Comparison of ENCODE assay signal across 22 mouse cellular contexts in the genomic region with DNA sequence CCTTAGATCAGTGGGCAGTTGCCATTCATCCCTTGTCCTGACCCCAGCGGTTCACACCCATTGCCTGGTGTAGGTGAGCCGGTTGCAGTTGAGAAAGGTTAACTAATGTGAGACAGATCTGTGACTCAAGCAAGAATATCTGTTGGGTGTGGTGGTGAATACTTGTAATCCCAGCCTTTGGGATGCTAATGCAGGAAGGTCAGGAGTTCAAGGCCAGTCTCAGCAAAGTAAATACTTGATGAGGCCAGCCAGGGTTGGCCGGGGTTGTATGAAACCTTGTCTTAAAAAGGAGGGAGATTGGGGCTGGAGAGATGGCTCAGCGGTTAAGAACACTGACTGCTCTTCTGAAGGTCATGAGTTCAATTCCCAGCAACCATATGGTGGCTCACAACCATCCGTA.
DNase-seq lines count a peak whose midpoint lies in the region; ATAC-seq and TF ChIP-seq lines count a peak whose summit lies in the region.
"Had no signal": no experiment of that assay in that cellular context is flagged by ENCODE, and none has a peak within 500 bp of the region (broad histone marks: within the 10 kb centered on the region; RNA-seq: fewer than 3 reads in every experiment).

No protein-coding gene starts in this region.

- H3K79me2 ChIP-seq in liver, adult 2 months (ENCODE audit: control insufficient read depth, insufficient read depth, low read length): 0 out of 2 replicates have a peak, but pooled peaks cover 8% of the 10 kb centered on the region

- no peak overlapping the region for H3K27ac ChIP-seq in liver, adult 2 months (replicated peaks; ENCODE audit: insufficient read depth, low read depth, low read length)
- no peak overlapping the region for H3K27ac ChIP-seq in liver, embryonic 11.5 days (ENCODE audit: low read depth, low read length)
- 0 out of 2 replicates have a peak overlapping the region, but pooled peaks have one; percentile 17 for H3K27ac ChIP-seq in ES-Bruce4 (ENCODE audit: insufficient read depth, low read length)
- H3K27ac ChIP-seq in forebrain, embryonic 11.5 days (ENCODE audit: low read depth, low read length): no peak overlapping the region
- H3K27ac ChIP-seq: embryonic facial prominence, embryonic 12.5 days; forebrain, embryonic 12.5 days; heart, adult 2 months; heart, embryonic 15.5 days; hindbrain, postnatal 0 days had no signal

- H3K36me3 ChIP-seq in liver, adult 2 months (ENCODE audit: control insufficient read depth, insufficient read depth, low read length): no peaks in the 10 kb centered on the region; the same call in 1 of the 2 replicates
- no peaks in the 10 kb centered on the region; the same call in 1 of the 2 replicates for H3K36me3 ChIP-seq in liver, embryonic 11.5 days (ENCODE audit: control insufficient read depth, insufficient read depth, low read length)
- H3K36me3 ChIP-seq in E14TG2a.4 (ENCODE audit: insufficient read depth, low read length): no peaks in the 10 kb centered on the region
- no peaks in the 10 kb centered on the region for H3K36me3 ChIP-seq in ES-Bruce4 (ENCODE audit: control insufficient read depth, insufficient read depth, low read length, poor library complexity, severe bottlenecking)
- H3K36me3 ChIP-seq in forebrain, embryonic 11.5 days (ENCODE audit: control insufficient read depth, insufficient read depth, low read length): no peaks in the 10 kb centered on the region; the same call in 1 of the 2 replicates
- H3K36me3 ChIP-seq: heart, embryonic 15.5 days had no signal

- DNase-seq in liver, adult 2 months (ENCODE audit: extremely low read depth, low read depth, low spot score): peak; percentile 38
- no peak for DNase-seq in liver, embryonic 11.5 days (ENCODE audit: low spot score)
- DNase-seq in WW6 (ENCODE audit: low read depth, low spot score): peak; percentile 94
- no peak for DNase-seq in cerebellum, adult 11-12 months
- DNase-seq in kidney, adult 9 months: no peak
- no peak for DNase-seq in forebrain, embryonic 11.5 days (ENCODE audit: low spot score)
- DNase-seq: adrenal gland, postnatal 25 days; cerebellum, adult 2 months; cerebellum, postnatal 10 days; gastrocnemius, postnatal 14 days; heart, adult 2 months; heart, postnatal 14 days had no signal

- H3K4me3 ChIP-seq in liver, adult 2 months (ENCODE audit: insufficient read depth, low read depth, low read length): no peak overlapping the region
- no peak overlapping the region for H3K4me3 ChIP-seq in liver, embryonic 11.5 days (ENCODE audit: low read depth, low read length)
- H3K4me3 ChIP-seq in E14TG2a.4 (replicated peaks; ENCODE audit: low read length): 0 out of 2 replicates have a peak overlapping the region, but pooled peaks have one; percentile 5
- no peak overlapping the region for H3K4me3 ChIP-seq in ES-Bruce4 (ENCODE audit: low read depth, low read length)
- H3K4me3 ChIP-seq in forebrain, embryonic 11.5 days (ENCODE audit: low read depth, low read length): no peak overlapping the region
- H3K4me3 ChIP-seq: embryonic facial prominence, embryonic 12.5 days; forebrain, embryonic 12.5 days; heart, adult 2 months; heart, embryonic 15.5 days; hindbrain, embryonic 13.5 days had no signal

- H3K27me3 ChIP-seq in liver, adult 2 months (ENCODE audit: control insufficient read depth, insufficient read depth, low read length): no peaks in the 10 kb centered on the region
- no peaks in the 10 kb centered on the region for H3K27me3 ChIP-seq in liver, embryonic 11.5 days (replicated peaks; ENCODE audit: control insufficient read depth, insufficient read depth, low read length)
- peaks cover 55% of the 10 kb centered on the region for H3K27me3 ChIP-seq in E14TG2a.4 (ENCODE audit: insufficient read depth, low read length)
- H3K27me3 ChIP-seq in ES-Bruce4 (ENCODE audit: control insufficient read depth, insufficient read depth, low read length, poor library complexity, severe bottlenecking): no peaks in the 10 kb centered on the region
- no peaks in the 10 kb centered on the region for H3K27me3 ChIP-seq in forebrain, embryonic 11.5 days (ENCODE audit: control insufficient read depth, insufficient read depth, low read length)
- H3K27me3 ChIP-seq: embryonic facial prominence, embryonic 12.5 days; forebrain, embryonic 12.5 days; heart, embryonic 15.5 days; hindbrain, embryonic 13.5 days had no signal

- peaks cover 17% of the 10 kb centered on the region for H3K4me1 ChIP-seq in liver, adult 2 months (ENCODE audit: control insufficient read depth, insufficient read depth, low read length)
- peaks cover 42% of the 10 kb centered on the region for H3K4me1 ChIP-seq in liver, embryonic 11.5 days (replicated peaks; ENCODE audit: control insufficient read depth, insufficient read depth, low read length)
- H3K4me1 ChIP-seq in E14TG2a.4 (replicated peaks; ENCODE audit: low read depth, low read length) (peaks cover 85% of the 10 kb centered on the region), ES-Bruce4 (ENCODE audit: control insufficient read depth, insufficient read depth, low read length) (peaks cover 39% of the 10 kb centered on the region)
- H3K4me1 ChIP-seq in forebrain, embryonic 11.5 days (replicated peaks; ENCODE audit: control insufficient read depth, insufficient read depth, low read length): peaks cover 47% of the 10 kb centered on the region

- no peak for ATAC-seq in liver, embryonic 11.5 days (replicated peaks; ENCODE audit: low FRiP score)
- ATAC-seq in forebrain, embryonic 11.5 days (replicated peaks; ENCODE audit: low FRiP score): no peak
- ATAC-seq: activated CD4-positive, CD25-positive, alpha-beta regulatory T cell, adult 4 months; forebrain, embryonic 16.5 days; hindbrain, postnatal 0 days had no signal

- no peak overlapping the region for H3K4me2 ChIP-seq in liver, embryonic 11.5 days
- no peak overlapping the region for H3K4me2 ChIP-seq in forebrain, embryonic 11.5 days (ENCODE audit: low read depth, low read length, severe bottlenecking)
- H3K4me2 ChIP-seq: embryonic facial prominence, embryonic 12.5 days; forebrain, embryonic 12.5 days; heart, embryonic 11.5 days; heart, embryonic 15.5 days; hindbrain, embryonic 13.5 days had no signal

- no peak for TF ChIP-seq POLR2A in liver, adult 2 months (IDR thresholded peaks at IDR 0.05; ENCODE audit: extremely low read depth, insufficient read depth, low read length)
- no peak for TF ChIP-seq POLR2A in ES-Bruce4 (IDR thresholded peaks at IDR 0.05; ENCODE audit: insufficient read depth, low read length)

- peak; percentile 91 for TF ChIP-seq EP300 in ES-Bruce4 (IDR thresholded peaks at IDR 0.05; ENCODE audit: insufficient read depth, low read depth, low read length)

- TF ChIP-seq CTCF in liver, adult 2 months (IDR thresholded peaks at IDR 0.05; ENCODE audit: low read depth, low read length): no peak
- no peak for TF ChIP-seq CTCF in E14TG2a.4 (conservative IDR thresholded peaks at IDR 0.05; ENCODE audit: low read length)
- TF ChIP-seq CTCF in ES-Bruce4 (IDR thresholded peaks at IDR 0.05; ENCODE audit: low read depth, low read length): no peak

- H3K9ac ChIP-seq in liver, adult 2 months (ENCODE audit: low read depth, low read length): no peak overlapping the region
- H3K9ac ChIP-seq in liver, embryonic 11.5 days (ENCODE audit: low read depth, low read length): no peak overlapping the region
- no peak overlapping the region for H3K9ac ChIP-seq in ES-Bruce4 (ENCODE audit: low read depth, poor library complexity, severe bottlenecking)
- H3K9ac ChIP-seq in forebrain, embryonic 11.5 days (ENCODE audit: low read length): no peak overlapping the region
- H3K9ac ChIP-seq: embryonic facial prominence, embryonic 12.5 days; forebrain, embryonic 12.5 days; heart, embryonic 15.5 days; hindbrain, embryonic 13.5 days had no signal

- H3K9me3 ChIP-seq in liver, embryonic 11.5 days (ENCODE audit: control insufficient read depth, low read length): no peaks in the 10 kb centered on the region
- H3K9me3 ChIP-seq in E14TG2a.4 (ENCODE audit: low read length) (no peaks in the 10 kb centered on the region), ES-Bruce4 (replicated peaks; ENCODE audit: control insufficient read depth, insufficient read depth, low read length, poor library complexity, severe bottlenecking) (no peaks in the 10 kb centered on the region)
- H3K9me3 ChIP-seq in forebrain, embryonic 11.5 days (ENCODE audit: control insufficient read depth, low read length): no peaks in the 10 kb centered on the region
- H3K9me3 ChIP-seq: embryonic facial prominence, embryonic 12.5 days; forebrain, embryonic 12.5 days; heart, embryonic 15.5 days; hindbrain, embryonic 13.5 days had no signal

- 61% methylated on average over 5 of the region's 5 CpGs for WGBS in liver, adult 2 months
- 74% methylated on average over 4 of the region's 5 CpGs for WGBS in liver, embryonic 11.5 days
- 68% methylated on average over 4 of the region's 5 CpGs for WGBS in forebrain, embryonic 11.5 days

Comparison
In these comparisons a context has a peak if more than half of its experiments do, and no peak if none do; other contexts are left out.
1. DNase-seq: peak in liver, adult 2 months (single experiment) and WW6 (single experiment); none in liver, embryonic 11.5 days (single experiment), cerebellum, adult 11-12 months (single experiment), kidney, adult 9 months (single experiment) and forebrain, embryonic 11.5 days (single experiment).